Mouse (Mus musculus): Measurements from ENCODE around the gene Sf3b3. TPM values are rescaled to one million over a fixed set of nuclear protein-coding genes. Genes with fewer than 3 reads are reported as not detected.
A peak's percentile ranks its signal among the peaks of the same experiment; 100 is the strongest.
"Not testable (repeated sequence)": the region's sequence is repeated elsewhere in the genome, so short reads cannot be mapped to it uniquely, and the experiment has no call there.

The Sf3b3 gene
- polyA plus RNA-seq, 1 experiment from 2014 or later: 187 TPM

DNA sequence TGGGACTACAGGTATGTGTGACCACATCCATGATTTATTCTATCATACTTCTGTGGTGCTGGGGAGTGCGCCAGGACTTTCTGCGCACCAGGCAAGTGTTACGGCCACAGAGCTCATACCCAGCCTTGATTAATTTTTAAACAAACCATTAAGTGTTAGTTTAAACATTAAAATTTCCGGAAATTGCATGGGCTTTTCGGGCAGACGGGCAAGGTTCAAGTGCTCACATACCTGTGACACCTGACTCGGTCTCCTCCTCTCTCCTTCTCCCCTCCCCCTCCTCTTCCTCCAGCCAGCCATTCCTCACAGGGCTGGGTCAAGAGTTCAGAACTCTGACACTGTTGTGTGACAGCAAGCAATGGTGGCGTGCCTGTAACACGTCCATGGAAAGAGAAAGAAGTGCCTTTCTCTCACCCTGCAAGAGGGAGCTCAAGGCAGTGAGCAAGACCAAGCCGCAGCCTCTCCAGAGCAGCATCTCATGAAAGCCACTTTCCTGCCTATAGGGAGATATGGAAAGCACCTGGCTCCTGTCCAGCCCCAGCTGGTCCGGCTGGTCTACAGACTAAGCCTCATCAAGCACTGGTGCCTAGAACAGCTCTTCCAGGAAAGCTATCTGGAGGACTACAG is 53.9 kb downstream of the Sf3b3 start:
- DNase-seq (ENCODE audit: low spot score): no peak
- Histone ChIP-seq H3K9ac (ENCODE audit: low read depth, low read length) (no peak overlapping the region), H3K27me3 (replicated peaks; ENCODE audit: control insufficient read depth, insufficient read depth, low read length) (no peaks in the 10 kb centered on the region), H3K36me3 (ENCODE audit: control insufficient read depth, insufficient read depth, low read length) (no peaks in the 10 kb centered on the region), H3K27ac (ENCODE audit: low read depth, low read length) (no peak overlapping the region), H3K4me3 (ENCODE audit: low read depth, low read length) (no peak overlapping the region), H3K4me2 (no peak overlapping the region), H3K4me1 (replicated peaks; ENCODE audit: control insufficient read depth, insufficient read depth, low read length) (no peaks in the 10 kb centered on the region), H3K9me3 (ENCODE audit: control insufficient read depth, low read length) (no peaks in the 10 kb centered on the region)
- no peak for ATAC-seq (replicated peaks; ENCODE audit: low FRiP score)
- WGBS: 74% methylated on average over 11 of the region's 11 CpGs

GRCm38 (mm10) chr8:110791164-110791563 is 55.4 kb downstream of the Sf3b3 start:
- 70% methylated on average over 10 of the region's 10 CpGs for WGBS
- H3K9me3 ChIP-seq (ENCODE audit: control insufficient read depth, low read length): no peaks in the 10 kb centered on the region
- ATAC-seq (replicated peaks; ENCODE audit: low FRiP score): no peak
- H3K4me2 ChIP-seq: no peak overlapping the region
- no peaks in the 10 kb centered on the region for H3K4me1 ChIP-seq (replicated peaks; ENCODE audit: control insufficient read depth, insufficient read depth, low read length)
- no peaks in the 10 kb centered on the region for H3K36me3 ChIP-seq (ENCODE audit: control insufficient read depth, insufficient read depth, low read length)
- H3K4me3 ChIP-seq (ENCODE audit: low read depth, low read length): no peak overlapping the region
- DNase-seq (ENCODE audit: low spot score): no peak
- H3K27ac ChIP-seq (ENCODE audit: low read depth, low read length): no peak overlapping the region
- H3K9ac ChIP-seq (ENCODE audit: low read depth, low read length): no peak overlapping the region
- no peaks in the 10 kb centered on the region for H3K27me3 ChIP-seq (replicated peaks; ENCODE audit: control insufficient read depth, insufficient read depth, low read length)

GRCm38 (mm10) chr8:110790270-110790669 is 56.3 kb downstream of the Sf3b3 start:
- Histone ChIP-seq H3K4me2 (no peak overlapping the region), H3K9me3 (ENCODE audit: control insufficient read depth, low read length) (no peaks in the 10 kb centered on the region), H3K9ac (ENCODE audit: low read depth, low read length) (no peak overlapping the region), H3K4me1 (replicated peaks; ENCODE audit: control insufficient read depth, insufficient read depth, low read length) (no peaks in the 10 kb centered on the region), H3K4me3 (ENCODE audit: low read depth, low read length) (no peak overlapping the region), H3K27me3 (replicated peaks; ENCODE audit: control insufficient read depth, insufficient read depth, low read length) (no peaks in the 10 kb centered on the region), H3K36me3 (ENCODE audit: control insufficient read depth, insufficient read depth, low read length) (no peaks in the 10 kb centered on the region), H3K27ac (ENCODE audit: low read depth, low read length) (no peak overlapping the region)
- WGBS: 37% methylated on average over 6 of the region's 6 CpGs
- no peak for DNase-seq (ENCODE audit: low spot score)
- no peak for ATAC-seq (replicated peaks; ENCODE audit: low FRiP score)

DNA sequence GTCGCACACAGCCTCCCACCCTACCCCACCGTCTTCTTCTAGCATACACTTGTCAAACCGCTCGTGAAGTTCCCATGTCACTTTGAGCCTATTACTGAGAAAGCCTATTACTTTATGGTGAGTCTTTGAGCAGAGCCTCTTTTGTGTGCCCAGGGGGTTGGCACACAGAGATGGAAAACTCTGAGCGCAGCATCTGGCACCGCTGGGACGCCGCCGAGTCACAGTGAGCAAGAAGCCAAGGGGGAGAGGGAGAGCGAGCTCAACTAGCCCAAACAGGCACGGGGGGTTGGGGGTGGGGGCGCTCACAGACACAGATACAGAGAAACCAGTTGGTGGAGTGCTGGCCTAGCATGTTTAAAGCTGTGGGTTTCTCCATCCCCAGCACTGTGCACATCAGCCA is 57.0 kb downstream of the Sf3b3 start:
- Histone ChIP-seq H3K36me3 (ENCODE audit: control insufficient read depth, insufficient read depth, low read length) (no peaks in the 10 kb centered on the region), H3K4me1 (replicated peaks; ENCODE audit: control insufficient read depth, insufficient read depth, low read length) (no peaks in the 10 kb centered on the region), H3K4me3 (ENCODE audit: low read depth, low read length) (no peak overlapping the region), H3K27me3 (replicated peaks; ENCODE audit: control insufficient read depth, insufficient read depth, low read length) (no peaks in the 10 kb centered on the region), H3K27ac (ENCODE audit: low read depth, low read length) (no peak overlapping the region), H3K9me3 (ENCODE audit: control insufficient read depth, low read length) (no peaks in the 10 kb centered on the region), H3K9ac (ENCODE audit: low read depth, low read length) (no peak overlapping the region), H3K4me2 (no peak overlapping the region)
- ATAC-seq (replicated peaks; ENCODE audit: low FRiP score) (no peak), DNase-seq (ENCODE audit: low spot score) (no peak)
- 50% methylated on average over 12 of the region's 12 CpGs for whole genome bisulfite sequencing

GRCm38 (mm10) chr8:110788981-110789380 is 57.6 kb downstream of the Sf3b3 start:
- no peak overlapping the region for H3K9ac ChIP-seq (ENCODE audit: low read depth, low read length)
- no peak for DNase-seq (ENCODE audit: low spot score)
- H3K4me1 ChIP-seq (replicated peaks; ENCODE audit: control insufficient read depth, insufficient read depth, low read length): no peaks in the 10 kb centered on the region
- WGBS: 58% methylated on average over 12 of the region's 12 CpGs
- H3K4me3 ChIP-seq (ENCODE audit: low read depth, low read length): no peak overlapping the region
- H3K36me3 ChIP-seq (ENCODE audit: control insufficient read depth, insufficient read depth, low read length): no peaks in the 10 kb centered on the region
- no peak overlapping the region for H3K4me2 ChIP-seq
- H3K9me3 ChIP-seq (ENCODE audit: control insufficient read depth, low read length): no peaks in the 10 kb centered on the region
- no peak overlapping the region for H3K27ac ChIP-seq (ENCODE audit: low read depth, low read length)
- no peaks in the 10 kb centered on the region for H3K27me3 ChIP-seq (replicated peaks; ENCODE audit: control insufficient read depth, insufficient read depth, low read length)
- ATAC-seq (replicated peaks; ENCODE audit: low FRiP score): no peak

DNA sequence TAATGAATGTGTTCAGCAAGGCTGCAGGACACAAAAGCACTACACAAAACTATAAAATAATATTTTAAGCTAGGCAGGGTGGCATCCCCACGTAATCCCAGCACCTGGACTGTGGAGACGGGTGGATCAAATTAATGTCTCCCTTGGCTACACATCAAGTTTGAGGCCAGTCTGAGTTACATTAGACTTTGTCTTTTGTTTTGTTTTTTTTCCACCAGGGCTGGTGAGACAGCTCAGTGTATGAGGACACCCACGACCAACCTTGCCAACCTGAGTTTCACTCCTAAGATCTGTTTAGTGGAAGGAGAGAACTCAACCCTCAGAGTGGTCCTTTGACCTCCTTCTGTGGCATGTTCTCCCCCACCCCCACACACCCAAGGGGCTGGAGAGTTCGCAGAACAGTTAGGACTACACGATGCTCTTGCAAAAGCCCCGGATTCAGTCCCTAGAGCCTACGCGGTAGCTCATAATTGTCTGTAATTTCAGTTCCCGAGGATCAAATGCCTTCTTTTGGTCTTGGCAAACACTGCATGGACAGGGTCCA is 59.1 kb downstream of the Sf3b3 start:
- Histone ChIP-seq H3K36me3 (ENCODE audit: control insufficient read depth, insufficient read depth, low read length) (no peaks in the 10 kb centered on the region), H3K27ac (ENCODE audit: low read depth, low read length) (no peak overlapping the region), H3K4me2 (no peak overlapping the region), H3K9ac (ENCODE audit: low read depth, low read length) (no peak overlapping the region), H3K9me3 (ENCODE audit: control insufficient read depth, low read length) (no peaks in the 10 kb centered on the region), H3K27me3 (replicated peaks; ENCODE audit: control insufficient read depth, insufficient read depth, low read length) (no peaks in the 10 kb centered on the region), H3K4me1 (replicated peaks; ENCODE audit: control insufficient read depth, insufficient read depth, low read length) (no peaks in the 10 kb centered on the region), H3K4me3 (ENCODE audit: low read depth, low read length) (no peak overlapping the region)
- DNase-seq (ENCODE audit: low spot score) (no peak), ATAC-seq (replicated peaks; ENCODE audit: low FRiP score) (no peak)
- 84% methylated on average over 9 of the region's 9 CpGs for WGBS

GRCm38 (mm10) chr8:110786934-110787333 is 59.7 kb downstream of the Sf3b3 start:
- Histone ChIP-seq H3K4me3 (ENCODE audit: low read depth, low read length) (no peak overlapping the region), H3K9me3 (ENCODE audit: control insufficient read depth, low read length) (no peaks in the 10 kb centered on the region), H3K9ac (ENCODE audit: low read depth, low read length) (no peak overlapping the region), H3K27me3 (replicated peaks; ENCODE audit: control insufficient read depth, insufficient read depth, low read length) (no peaks in the 10 kb centered on the region), H3K27ac (ENCODE audit: low read depth, low read length) (no peak overlapping the region), H3K36me3 (ENCODE audit: control insufficient read depth, insufficient read depth, low read length) (no peaks in the 10 kb centered on the region), H3K4me2 (no peak overlapping the region), H3K4me1 (replicated peaks; ENCODE audit: control insufficient read depth, insufficient read depth, low read length) (no peaks in the 10 kb centered on the region)
- DNase-seq (ENCODE audit: low spot score): no peak
- ATAC-seq (replicated peaks; ENCODE audit: low FRiP score): no peak
- 71% methylated on average over 8 of the region's 8 CpGs for WGBS

GRCm38 (mm10) chr8:110786501-110786900 is 60.1 kb downstream of the Sf3b3 start:
- not testable (repeated sequence) for H3K4me3 ChIP-seq (ENCODE audit: low read depth, low read length); H3K4me2 ChIP-seq; H3K27ac ChIP-seq (ENCODE audit: low read depth, low read length); H3K9me3 ChIP-seq (ENCODE audit: control insufficient read depth, low read length); H3K9ac ChIP-seq (ENCODE audit: low read depth, low read length); H3K27me3 ChIP-seq (replicated peaks; ENCODE audit: control insufficient read depth, insufficient read depth, low read length); H3K4me1 ChIP-seq (replicated peaks; ENCODE audit: control insufficient read depth, insufficient read depth, low read length); DNase-seq (ENCODE audit: low spot score); H3K36me3 ChIP-seq (ENCODE audit: control insufficient read depth, insufficient read depth, low read length)
- 70% methylated on average over 7 of the region's 7 CpGs for WGBS
- 0 out of 2 replicates have a peak, but pooled peaks have one; percentile 51 for ATAC-seq (replicated peaks; ENCODE audit: low FRiP score)

- no peak overlapping the region for H3K4me2 ChIP-seq
- H3K9me3 ChIP-seq (ENCODE audit: control insufficient read depth, low read length): no peaks in the 10 kb centered on the region
- ATAC-seq (replicated peaks; ENCODE audit: low FRiP score) (no peak), DNase-seq (ENCODE audit: low spot score) (no peak)
- WGBS: 56% methylated on average over 2 of the region's 2 CpGs
- H3K27me3 ChIP-seq (replicated peaks; ENCODE audit: control insufficient read depth, insufficient read depth, low read length): no peaks in the 10 kb centered on the region
- H3K4me3 ChIP-seq (ENCODE audit: low read depth, low read length): no peak overlapping the region
- no peak overlapping the region for H3K9ac ChIP-seq (ENCODE audit: low read depth, low read length)
- H3K4me1 ChIP-seq (replicated peaks; ENCODE audit: control insufficient read depth, insufficient read depth, low read length): no peaks in the 10 kb centered on the region
- H3K36me3 ChIP-seq (ENCODE audit: control insufficient read depth, insufficient read depth, low read length): no peaks in the 10 kb centered on the region
- H3K27ac ChIP-seq (ENCODE audit: low read depth, low read length): no peak overlapping the region
These were observed 61.2 kb downstream of the Sf3b3 start for GRCm38 (mm10) chr8:110785366-110785765.

Data from liver, embryonic 11.5 days (tissue).